Mouse (Mus musculus) C2C12 (cell line): ENCODE measurements around the gene Larp1. TPM values are rescaled to one million over a fixed set of nuclear protein-coding genes. Genes with fewer than 3 reads are reported as not detected.
"Not testable (repeated sequence)": the region's sequence is repeated elsewhere in the genome, so short reads cannot be mapped to it uniquely, and the experiment has no call there.

Experiments used
- H3K27me3 ChIP-seq: one replicate; pipeline ENCODE4 v1.6.1; 2011; ENCODE audit not compliant: control insufficient read depth, insufficient read depth, insufficient read length
- H3K36me3 ChIP-seq: one replicate; pipeline ENCODE4 v1.6.1; 2011; ENCODE audit not compliant: control insufficient read depth, insufficient read depth
- H3K4me3 ChIP-seq: one replicate; pipeline ENCODE4 v1.5.1; 2011; ENCODE audit warnings: mild to moderate bottlenecking, control low read depth; ENCODE audit not compliant: poor library complexity, insufficient read depth, severe bottlenecking
- H3K79me2 ChIP-seq: one replicate; pipeline ENCODE4 v1.6.1; 2011; ENCODE audit not compliant: control insufficient read depth, insufficient read depth
- H3K79me3 ChIP-seq: one replicate; pipeline ENCODE4 v1.6.1; 2011; ENCODE audit warnings: low read depth, control low read depth
- H3ac ChIP-seq: one replicate; pipeline ENCODE3; 2011; ENCODE audit warnings: low read depth; ENCODE audit not compliant: control insufficient read depth, insufficient read length
- CEBPB ChIP-seq: IDR thresholded peaks from one replicate; pipeline ENCODE4 v1.6.1; 2011; ENCODE audit warnings: low read depth, mild to moderate bottlenecking, control low read depth, moderate library complexity
- CTCF ChIP-seq: IDR thresholded peaks from one replicate; pipeline ENCODE4 v1.5.1; 2011; ENCODE audit not compliant: control insufficient read depth, insufficient read depth, insufficient read length
- FOSL1 ChIP-seq: IDR thresholded peaks from one replicate; pipeline ENCODE4 v1.8.0; 2011; ENCODE audit warnings: mild to moderate bottlenecking, low read length; ENCODE audit not compliant: poor library complexity, insufficient read depth, severe bottlenecking
- MAX ChIP-seq: IDR thresholded peaks from one replicate; pipeline ENCODE4 v1.6.1; 2011; ENCODE audit warnings: mild to moderate bottlenecking, control low read depth
- MYOD1 ChIP-seq: IDR thresholded peaks from one replicate; pipeline ENCODE4 v1.6.1; 2011; ENCODE audit warnings: low read depth; ENCODE audit not compliant: control insufficient read depth, insufficient read length
- MYOG ChIP-seq: IDR thresholded peaks from one replicate; pipeline ENCODE4 v1.6.1; 2011; ENCODE audit not compliant: control insufficient read depth, insufficient read length; ENCODE audit errors: extremely low read depth
- USF1 ChIP-seq: IDR thresholded peaks from one replicate; pipeline ENCODE4 v1.6.1; 2011; ENCODE audit warnings: low read depth, mild to moderate bottlenecking, control low read depth, moderate library complexity
- polyA plus RNA-seq: library from polyadenylated mRNA; unstranded; fragments of >200 nt; fragmentation: generic; extraction: Trizol; gene quantifications from one replicate; pipeline ENCODE4 v1.2.1, GENCODE M21; 2012; ENCODE audit warnings: missing spikeins

The Larp1 gene
- polyA plus RNA-seq, 1 experiment = 59.4 TPM

DNA sequence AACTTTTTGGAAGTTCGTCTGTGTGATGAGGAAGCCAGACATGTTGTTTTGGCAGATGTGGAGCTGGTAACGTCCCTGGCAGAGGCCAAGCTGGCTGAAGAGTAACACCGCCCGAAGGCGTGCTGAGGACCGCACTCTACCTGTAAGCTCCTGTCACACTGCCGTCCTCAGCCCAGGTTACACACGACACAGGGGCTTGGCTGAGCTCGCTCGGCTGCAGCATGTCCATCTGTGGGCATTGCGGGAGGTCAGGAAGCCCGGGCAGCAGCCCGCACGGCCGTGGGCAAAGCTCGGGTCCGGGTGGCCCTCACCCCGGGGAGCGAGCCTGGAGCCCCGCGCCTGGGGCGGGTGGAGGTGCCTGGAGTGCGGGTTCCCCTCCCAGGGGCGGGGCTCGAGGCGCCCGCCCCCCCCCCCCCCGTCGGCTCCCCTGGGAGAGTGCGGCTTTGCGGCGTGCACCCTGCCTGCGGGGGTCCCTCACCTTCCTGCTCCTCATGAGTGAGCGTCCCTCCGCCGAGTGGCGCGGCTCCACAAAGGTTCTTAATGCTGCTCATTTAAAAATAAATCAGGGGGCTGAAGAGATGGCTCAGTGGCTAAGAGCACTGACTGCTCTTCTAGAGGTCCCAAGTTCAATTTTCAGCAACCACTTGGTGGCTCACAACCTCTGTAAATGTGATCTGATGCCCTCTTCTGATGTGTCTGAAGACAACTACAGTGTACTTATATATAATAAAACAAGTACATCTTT, 88.9 kb downstream of the Larp1 start:
- Histone ChIP-seq H3ac (no peak overlapping the region), H3K79me3 (no peaks in the 10 kb centered on the region), H3K27me3 (no peaks in the 10 kb centered on the region), H3K36me3 (no peaks in the 10 kb centered on the region), H3K4me3 (no peak overlapping the region), H3K79me2 (no peaks in the 10 kb centered on the region)
- TF ChIP-seq FOSL1 (no peak), CTCF (no peak), MYOG (no peak), CEBPB (no peak), MYOD1 (no peak), MAX (no peak), USF1 (no peak)

- H3K79me3 ChIP-seq, H3K36me3 ChIP-seq, H3K4me3 ChIP-seq, H3K27me3 ChIP-seq, H3K79me2 ChIP-seq, H3ac ChIP-seq: not testable (repeated sequence)
Observed at GRCm38 (mm10) chr11:58098366-58098720, 89.5 kb downstream of the Larp1 start.

GRCm38 (mm10) chr11:58100006-58100405, 91.1 kb downstream of the Larp1 start:
- Histone ChIP-seq H3K36me3 (no peaks in the 10 kb centered on the region), H3K79me3 (peaks cover 8% of the 10 kb centered on the region), H3K4me3 (no peak overlapping the region), H3K79me2 (peaks cover 11% of the 10 kb centered on the region), H3K27me3 (no peaks in the 10 kb centered on the region), H3ac (no peak overlapping the region)
- TF ChIP-seq MAX = no peak

DNA sequence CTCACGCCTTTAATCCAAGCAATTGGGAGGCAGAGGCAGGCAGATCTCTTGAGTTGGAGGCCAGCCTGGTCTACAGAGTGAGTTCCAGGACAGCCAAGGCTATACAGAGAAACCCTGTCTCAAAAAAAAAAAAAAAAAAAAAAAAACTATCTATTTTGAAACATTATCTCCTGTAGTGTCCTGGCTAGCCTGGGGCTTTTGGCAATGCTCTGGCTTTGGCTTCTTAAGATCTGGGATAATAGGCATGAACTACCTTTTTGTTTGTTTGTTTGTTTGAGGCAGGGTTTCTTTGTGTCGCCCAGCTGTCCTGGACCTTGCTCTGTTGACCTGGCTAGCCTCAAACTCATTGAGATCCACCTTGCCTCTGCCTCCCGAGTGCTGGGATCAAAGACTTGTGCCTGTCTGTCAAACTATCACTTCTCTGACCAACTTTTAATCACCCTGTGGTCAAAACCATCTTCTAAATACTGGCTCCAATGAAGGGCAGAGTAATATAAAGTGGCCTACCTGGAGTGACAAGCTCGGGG, 92.4 kb downstream of the Larp1 start:
- Histone ChIP-seq H3K4me3 (no peak overlapping the region), H3K79me3 (peaks cover 19% of the 10 kb centered on the region), H3K27me3 (no peaks in the 10 kb centered on the region), H3K79me2 (peaks cover 24% of the 10 kb centered on the region), H3K36me3 (no peaks in the 10 kb centered on the region), H3ac (no peak overlapping the region)
- no peak for TF ChIP-seq CTCF
- TF ChIP-seq USF1 = no peak
- no peak for TF ChIP-seq MAX
- TF ChIP-seq FOSL1 = no peak
- no peak for TF ChIP-seq CEBPB
- no peak for TF ChIP-seq MYOD1
- no peak for TF ChIP-seq MYOG

DNA sequence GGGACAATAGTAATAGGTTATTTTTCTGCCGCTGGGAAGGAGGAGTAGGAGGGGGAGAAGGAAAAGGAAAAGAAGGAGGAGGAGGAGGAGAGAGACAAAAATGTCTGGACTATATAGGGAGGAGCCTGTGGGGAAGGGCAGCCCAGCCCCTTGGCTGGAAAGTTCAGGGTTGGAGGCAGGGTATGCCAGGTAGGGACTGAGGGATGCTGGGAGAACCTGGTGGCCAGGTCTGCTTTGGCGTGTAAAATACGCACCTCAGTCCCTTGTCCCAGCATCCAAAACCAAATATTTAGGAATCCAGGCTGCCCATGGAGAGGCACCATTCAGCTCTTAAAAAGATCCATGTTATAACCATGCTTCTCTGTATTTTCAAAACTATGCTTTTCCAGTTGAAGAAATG, 93.3 kb downstream of the Larp1 start:
- no peak overlapping the region for H3ac ChIP-seq
- no peaks in the 10 kb centered on the region for H3K27me3 ChIP-seq
- H3K4me3 ChIP-seq = no peak overlapping the region
- H3K79me3 ChIP-seq = peaks cover 22% of the 10 kb centered on the region
- H3K36me3 ChIP-seq = no peaks in the 10 kb centered on the region
- TF ChIP-seq CTCF = no peak
- no peak for TF ChIP-seq MYOD1
- TF ChIP-seq MYOG = no peak
- peaks cover 29% of the 10 kb centered on the region for H3K79me2 ChIP-seq

DNA sequence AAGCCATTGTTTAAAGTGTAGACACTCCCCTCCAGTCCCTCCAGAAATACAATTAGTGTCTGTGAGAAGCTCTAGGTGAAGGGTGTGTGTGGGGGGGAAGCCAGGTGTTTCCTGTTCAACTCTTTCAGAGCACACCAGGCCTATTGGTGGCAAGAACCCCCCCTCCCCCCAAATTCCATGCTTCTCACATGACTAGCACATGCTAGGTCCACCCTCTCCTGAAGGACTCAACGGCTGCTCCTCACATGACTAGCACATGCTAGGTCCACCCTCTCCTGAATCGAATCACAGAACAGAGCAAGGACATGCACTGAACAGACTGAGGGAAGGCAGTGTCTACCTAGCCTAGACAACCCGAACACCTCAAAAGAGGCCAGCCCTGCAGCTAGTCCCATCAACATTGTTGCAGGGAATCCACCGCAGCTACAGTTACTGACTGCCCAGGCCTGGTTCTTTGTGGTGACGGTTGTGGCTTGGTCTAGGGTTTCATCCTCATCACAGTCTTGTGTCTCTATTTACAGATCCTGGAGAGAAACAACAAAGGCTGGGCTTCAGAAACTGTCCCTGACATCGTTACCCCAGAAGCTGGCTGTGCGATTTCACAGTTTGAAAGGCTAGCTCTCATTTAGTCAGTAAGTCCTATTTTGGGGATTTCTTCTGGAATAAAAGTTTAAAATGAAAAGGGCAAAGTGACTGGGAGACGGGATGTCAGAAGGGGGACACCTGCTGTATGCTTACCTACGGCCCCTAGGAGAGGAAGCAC, 93.9 kb downstream of the Larp1 start:
- Histone ChIP-seq H3ac (peak overlapping the region; percentile 90), H3K36me3 (peaks cover 4% of the 10 kb centered on the region), H3K27me3 (no peaks in the 10 kb centered on the region), H3K79me2 (peaks cover 35% of the 10 kb centered on the region), H3K4me3 (peak overlapping the region; percentile 32), H3K79me3 (peaks cover 28% of the 10 kb centered on the region)
- TF ChIP-seq MAX (no peak), MYOG (no peak), MYOD1 (no peak), CTCF (no peak)
